Mouse (Mus musculus) neural tube, embryonic 10.5 days (tissue): Measurements from ENCODE around the gene Setd1a.
"Not testable (repeated sequence)": the region's sequence is repeated elsewhere in the genome, so short reads cannot be mapped to it uniquely, and the experiment has no call there.

Experiments used
- DNase-seq: peaks from one replicate; pipeline ENCODE4 v3.0.0-alpha.2; 2017; ENCODE audit warnings: low spot score; ENCODE audit errors: extremely low spot score

The Setd1a gene

DNA sequence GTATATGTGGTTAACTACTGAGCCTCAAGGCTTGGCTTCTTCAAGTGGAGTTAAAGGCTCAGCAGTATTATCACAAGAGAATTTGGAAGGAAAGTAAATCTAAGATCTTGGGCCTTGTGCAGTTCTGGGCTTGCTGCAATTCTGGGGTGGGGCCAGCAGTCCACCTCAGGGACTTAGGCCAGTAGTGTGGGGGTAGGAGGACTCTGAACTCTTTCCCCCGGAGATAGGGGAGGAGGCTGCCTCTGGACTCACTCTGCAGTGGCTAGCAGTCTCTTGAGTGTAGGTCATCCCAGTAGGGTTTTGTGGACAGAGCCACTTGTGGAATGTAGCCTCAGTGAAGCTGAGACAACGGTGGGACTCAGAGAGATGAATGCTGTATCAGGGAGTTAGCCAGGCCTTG, 10.7 kb upstream of the Setd1a start:
- DNase-seq = no peak

DNA sequence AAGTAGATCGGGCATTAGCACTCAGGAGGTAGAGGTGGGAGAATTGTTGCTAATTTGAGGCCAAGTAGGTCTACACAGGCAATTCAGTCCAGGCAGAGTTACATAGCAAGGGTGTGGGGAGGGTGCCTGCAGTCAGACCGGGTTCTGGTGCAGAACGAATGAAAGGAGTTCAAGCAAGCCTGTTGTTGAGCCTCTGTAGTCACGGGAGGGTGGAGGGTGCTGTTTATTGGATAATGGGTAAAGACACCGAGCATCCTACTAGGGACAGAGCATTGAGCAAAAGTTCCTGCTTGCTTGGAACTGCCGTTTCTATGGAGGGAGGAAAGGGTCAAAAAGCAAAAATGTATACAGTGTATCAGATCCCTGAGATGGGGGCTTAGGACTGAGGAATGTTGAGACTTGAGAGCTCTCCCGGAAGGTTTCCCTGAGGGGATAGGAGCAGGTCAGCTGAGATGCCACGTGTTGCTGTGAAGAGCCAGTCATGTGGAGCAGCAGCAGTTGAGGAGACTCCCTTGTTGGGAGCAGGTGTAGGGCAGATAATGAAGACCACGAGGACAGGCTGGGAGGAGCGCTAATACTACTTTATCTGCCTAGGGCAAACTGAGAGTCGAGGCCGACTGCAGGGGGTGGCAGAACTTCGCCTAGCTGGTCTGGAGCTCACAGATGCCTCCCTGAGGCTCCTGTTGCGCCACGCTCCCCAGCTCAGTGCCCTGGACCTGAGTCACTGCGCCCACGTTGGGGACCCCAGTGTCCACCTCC, 9.4 kb upstream of the Setd1a start:
- DNase-seq = no peak

DNA sequence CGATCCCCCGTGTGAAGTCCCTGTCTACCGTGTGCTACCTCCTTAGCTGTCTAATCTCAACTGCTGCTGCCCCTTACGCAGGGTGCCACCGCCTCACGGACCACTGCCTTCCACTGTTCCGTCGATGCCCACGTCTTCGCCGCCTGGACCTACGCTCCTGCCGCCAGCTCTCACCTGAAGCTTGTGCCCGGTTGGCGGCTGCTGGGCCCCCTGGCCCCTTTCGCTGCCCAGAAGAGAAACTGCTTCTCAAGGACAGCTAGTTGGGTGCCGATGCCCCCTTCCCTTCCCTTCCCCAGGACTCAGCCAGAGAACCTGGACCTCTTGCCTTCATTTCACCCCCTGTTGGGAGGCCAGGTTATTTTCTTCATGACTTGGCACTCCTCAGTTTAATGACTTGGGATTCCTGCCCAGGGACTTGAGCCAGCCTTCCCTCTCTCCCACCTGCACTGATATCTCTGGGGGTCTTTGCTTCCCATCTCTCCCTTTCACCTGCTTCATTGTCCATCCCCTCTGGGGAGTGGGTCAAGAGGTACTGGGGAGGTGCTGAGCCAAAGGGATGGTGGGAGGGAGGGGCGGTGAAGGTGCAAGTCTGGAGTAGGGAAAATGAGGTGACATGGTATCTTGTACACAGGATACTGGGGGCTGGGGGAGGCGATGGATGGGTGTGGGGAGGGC, 8.7 kb upstream of the Setd1a start:
- DNase-seq = no peak

DNA sequence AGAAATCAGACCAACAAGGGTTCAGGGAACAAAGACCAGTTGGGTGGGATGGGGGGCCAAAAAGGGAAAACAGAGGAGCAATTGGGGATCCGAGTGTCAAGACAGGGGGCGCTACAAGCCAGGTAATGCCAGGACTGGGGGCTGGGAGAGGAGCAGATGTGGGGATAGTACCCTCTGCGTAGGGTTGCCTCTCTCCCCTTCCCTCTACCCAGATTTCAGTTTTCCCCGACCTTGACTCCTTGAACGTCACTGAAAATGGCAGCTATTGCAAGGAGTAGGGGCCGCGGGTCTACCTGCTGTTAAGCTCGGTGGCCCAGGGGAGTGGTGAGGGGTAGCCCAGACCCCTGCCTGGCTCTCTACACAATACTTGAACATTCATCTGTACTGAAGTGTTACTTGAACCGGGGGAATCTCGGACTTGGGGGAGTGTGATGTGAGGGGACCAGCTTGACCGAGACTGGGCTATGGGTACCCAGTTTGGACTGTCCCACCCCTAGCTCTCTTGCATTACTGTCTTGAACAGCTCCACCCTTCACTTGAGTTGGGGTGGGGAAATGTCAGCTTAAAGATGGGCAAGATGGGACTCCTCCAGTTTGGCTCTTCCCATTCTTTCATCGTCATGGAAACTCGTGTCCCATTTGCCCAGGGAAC, 8.0 kb upstream of the Setd1a start:
- no peak for DNase-seq

DNA sequence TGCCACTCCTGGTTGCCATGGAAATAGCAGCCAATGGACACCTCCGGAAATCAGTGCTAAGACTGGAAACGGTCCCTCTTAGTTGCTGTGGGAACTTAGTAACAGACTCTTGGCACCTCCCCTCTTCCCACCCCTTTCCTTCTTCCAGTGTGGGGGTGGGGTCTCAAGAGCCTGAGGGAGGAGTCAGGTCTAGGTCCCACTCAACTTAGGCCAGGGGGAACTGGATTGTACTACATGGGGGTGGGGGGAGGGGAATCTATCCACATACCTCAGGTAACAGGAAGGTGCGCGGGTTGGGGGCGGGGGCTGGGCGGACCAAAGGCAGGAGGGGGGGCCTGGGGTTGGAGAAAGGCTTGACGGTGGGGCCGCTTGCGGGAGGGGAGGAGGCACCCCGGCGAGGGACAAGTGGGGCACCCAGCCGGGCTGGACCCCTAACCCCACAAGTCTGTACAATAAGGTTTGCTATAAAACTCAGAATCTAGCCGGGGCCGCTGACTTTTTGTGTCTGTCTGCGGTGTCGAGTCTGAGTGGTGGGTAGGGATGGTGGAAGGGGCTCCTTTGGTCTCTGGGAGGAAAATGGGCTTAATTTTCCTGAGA, 7.4 kb upstream of the Setd1a start:
- DNase-seq = peak; percentile 85

DNA sequence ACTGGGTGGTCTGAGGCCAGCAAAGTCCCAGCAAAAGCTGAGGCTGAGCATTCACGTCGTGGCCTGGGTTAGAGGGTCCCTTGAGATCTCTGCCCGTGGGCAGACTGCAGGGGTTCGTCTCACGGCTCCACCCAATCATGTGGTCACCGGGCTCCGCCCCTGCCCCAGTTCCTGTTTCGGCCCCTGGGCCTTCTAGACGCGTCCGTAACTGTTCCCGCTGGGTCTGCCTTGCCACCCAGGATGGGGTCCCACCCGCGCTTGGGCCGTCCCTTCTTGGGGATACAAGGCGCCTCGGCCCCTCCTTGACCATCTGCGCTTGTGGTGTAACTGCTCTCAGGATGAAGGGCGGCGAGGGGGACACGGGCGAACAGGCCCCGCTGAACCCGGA, 6.8 kb upstream of the Setd1a start, which contains the start of gene Orai3:
Orai3 (plus strand) TSS at position 165 of the 388 bp plus-strand sequence.
- DNase-seq = peak; percentile 82

DNA sequence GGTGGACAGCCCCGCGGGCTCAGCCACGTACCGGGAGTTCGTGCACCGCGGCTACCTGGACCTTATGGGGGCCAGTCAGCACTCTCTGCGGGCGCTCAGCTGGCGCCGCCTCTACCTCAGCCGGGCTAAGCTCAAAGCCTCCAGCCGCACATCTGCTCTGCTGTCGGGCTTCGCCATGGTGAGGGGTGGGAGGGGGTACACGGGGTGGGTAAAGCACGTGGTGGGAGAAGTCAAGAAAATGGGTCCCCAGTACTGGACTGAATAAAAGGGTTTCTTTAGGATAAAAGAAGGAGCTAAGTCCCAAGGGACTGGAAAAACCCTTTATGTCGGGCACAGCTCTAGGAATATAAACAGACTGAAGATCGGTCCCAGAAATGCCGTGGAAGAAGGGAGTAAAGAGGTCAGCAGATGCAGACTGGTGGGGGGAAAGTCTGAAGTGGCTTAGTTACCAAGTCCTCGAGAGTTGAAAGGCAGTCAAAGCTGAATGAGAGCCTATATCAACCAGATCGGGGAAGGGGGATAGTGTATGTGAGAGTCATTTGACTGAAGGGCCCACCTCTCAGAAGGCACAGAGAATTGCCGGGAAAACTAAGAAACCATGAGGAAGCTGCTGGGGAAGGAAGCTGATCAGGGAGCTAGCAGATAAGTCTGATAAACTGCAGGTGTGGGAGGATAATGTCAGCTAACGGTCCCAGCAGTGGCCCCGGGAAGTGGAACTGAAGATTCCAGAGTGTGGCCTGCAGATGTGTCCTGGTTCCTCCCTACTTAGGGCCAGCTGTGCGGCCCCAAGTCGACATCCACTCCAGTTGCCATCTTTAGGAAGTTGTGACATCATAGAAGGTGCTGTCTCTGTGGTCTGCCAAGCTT, 6.2 kb upstream of the Setd1a start:
- no peak for DNase-seq

DNA sequence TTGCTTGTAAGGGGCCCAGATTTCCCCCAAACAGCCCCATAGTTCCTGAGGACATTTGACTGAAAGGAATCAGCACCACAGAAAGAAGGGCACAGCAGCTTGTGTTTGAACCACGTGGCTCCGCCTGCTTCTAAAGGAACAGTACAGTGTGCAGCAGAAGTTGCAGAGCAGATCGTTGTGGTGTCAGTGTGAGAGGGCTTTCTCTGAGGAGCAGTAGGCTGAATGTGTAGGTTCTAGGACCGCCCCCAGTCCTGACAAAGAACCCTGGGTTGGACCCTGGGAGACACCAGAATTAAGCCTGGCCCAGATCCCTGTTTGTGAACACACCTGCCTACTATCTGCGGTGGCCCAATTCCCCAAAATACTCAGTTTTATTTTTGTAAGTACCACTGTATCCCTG, 5.2 kb upstream of the Setd1a start:
- DNase-seq = no peak

DNA sequence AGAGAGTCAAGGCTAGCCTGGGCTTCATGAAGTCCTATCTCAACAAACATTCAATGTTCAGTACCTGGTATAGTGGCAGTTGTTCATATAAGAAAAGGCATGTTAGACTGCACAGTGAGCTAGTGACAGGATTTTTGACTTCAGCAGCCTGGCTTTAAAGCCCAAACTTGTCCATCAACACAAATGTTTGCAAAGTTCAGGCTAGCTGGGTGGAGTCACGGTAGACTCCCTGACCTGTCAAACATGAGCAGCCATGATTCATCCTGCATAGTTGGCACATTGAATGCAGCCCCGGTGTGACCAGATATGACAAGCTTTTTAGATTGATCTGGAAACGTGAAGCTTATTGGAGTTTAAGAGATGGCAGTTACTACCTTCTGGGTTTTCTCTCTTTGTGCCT, 4.4 kb upstream of the Setd1a start:
- DNase-seq = no peak

DNA sequence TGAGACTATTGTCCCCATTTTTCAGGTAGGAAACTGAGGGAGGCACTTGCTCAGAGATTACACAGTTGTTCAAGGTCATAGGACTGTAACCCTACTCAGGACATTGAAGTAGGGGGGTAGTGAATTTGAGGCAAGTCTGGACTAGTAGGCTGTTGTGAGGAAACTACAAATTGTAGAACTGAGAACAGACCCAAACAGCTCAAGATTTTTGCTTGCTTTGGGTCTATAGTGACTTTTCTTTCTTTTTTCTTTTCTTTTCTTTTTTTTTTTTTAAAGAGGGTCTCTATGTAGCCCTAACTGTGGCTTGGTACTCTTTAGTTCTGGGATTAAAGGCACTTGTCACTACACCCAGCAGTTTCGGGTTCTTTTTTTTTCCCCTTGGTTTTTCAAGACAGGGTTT, 3.9 kb upstream of the Setd1a start:
- DNase-seq = no peak

DNA sequence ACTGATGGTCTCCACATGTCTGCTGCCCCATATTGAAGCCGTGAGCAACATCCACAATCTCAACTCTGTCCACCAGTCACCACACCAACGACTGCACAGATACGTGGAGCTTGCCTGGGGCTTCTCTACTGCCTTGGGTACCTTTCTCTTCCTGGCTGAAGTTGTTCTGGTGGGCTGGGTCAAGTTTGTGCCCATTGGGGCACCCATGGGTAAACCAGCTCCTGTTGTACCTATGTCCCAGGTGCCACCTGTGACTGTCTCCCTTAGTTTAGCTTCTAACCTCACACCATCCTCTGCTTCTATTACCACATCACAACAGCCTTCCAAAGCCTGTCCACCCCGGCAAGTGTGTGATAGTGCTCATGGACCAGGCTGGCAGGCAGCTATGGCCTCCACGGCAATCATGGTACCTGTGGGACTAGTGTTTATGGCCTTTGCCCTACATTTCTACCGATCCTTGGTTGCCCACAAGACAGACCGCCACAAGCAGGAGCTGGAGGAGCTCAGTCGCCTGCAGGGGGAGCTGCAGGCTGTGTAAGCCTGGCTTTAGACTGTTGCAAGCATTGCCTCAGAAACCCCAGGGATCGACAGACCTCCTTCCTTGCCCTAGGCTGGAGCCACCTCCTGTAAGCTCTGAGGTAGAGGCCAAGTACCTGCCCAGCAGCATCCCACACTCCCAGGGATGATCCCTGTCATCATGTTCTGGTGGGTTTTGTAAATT, 2.6 kb upstream of the Setd1a start:
- DNase-seq = peak; percentile 57

DNA sequence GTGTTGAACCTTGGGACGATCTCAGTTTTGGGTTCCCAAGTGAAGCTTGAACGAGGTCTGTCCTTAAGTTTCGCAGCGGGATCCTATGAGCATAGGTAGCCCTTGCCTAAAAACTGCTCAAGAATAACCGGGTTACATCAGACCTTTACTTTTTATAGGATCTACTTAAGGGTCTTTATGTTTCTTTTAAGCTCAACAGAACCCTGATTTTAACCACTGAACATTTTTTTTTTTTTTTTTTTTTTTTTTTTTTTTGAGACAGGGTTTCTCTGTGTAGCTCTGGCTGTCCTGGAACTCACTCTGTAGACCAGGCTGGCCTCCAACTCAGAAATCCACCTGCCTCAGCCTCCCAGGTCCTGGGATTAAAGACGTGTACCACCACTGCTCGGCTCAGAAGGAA, 633 bp upstream of the Setd1a start:
- DNase-seq = not testable (repeated sequence)

DNA sequence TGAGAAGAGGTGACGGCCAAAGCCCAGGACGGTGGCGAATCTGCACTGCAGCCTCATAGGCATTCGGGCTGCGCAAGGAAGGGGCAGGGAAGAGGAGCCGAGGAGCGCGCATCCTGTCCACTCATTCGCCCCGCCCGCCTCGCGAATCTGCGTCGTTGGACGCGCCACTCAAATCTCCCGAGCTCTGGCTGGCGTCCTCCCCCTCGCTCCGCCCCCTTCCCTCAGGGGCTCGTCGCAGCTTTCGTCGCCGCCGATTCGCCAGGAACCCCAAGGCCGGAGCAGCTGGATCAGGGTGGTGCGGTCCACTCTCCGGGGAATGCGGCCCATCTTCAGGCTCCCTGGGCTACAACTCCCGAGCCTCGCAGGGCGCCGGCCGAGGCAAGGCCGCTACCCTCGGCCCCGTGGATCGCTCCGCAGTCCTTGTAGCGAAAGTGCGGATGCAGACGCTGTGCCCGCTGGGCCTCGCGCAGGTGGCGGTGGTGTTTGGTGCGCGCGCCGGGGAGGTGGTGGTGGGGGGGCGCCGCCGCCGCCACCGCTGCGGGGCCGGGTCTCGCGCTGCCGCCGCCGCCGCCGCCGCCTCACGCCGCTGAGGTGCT, 506 bp downstream of the Setd1a start:
- DNase-seq = peak; percentile 94

DNA sequence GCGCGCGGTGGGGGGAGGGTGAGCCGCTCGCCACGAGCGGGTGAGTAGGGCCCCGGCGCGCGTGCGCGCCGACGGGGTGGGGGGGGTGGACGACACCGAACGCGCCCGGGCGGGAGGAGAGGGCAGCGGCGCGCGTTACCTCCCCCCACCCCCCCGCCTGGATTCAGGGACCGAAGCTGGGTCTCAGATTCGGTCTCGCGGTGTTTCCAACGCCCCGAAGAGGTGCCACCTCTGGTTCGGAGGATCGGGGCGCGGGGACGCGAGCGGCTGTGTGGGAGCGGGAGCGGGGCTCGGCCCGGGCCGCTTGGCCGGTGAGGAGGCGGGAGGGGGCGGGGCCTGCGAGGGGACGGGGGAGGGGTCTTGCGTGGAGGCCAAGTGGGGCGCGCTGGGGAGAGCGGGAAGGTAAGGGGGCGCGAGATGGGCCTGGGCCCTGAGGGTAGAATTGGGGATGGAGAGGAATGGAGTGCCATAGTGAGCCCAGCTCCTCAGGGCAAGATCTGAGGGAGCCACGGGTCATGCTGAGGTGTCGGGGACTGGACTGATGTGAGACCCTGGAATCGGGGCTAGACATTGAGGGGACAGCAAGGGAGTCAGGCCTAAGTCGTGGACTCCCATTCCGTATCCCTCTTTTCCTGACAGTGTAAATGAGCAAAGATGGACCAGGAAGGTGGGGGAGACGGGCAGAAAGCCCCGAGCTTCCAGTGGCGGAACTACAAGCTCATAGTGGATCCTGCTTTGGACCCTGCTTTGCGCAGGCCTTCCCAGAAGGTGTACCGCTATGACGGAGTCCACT, 1.2 kb downstream of the Setd1a start:
- DNase-seq = peak; percentile 80

DNA sequence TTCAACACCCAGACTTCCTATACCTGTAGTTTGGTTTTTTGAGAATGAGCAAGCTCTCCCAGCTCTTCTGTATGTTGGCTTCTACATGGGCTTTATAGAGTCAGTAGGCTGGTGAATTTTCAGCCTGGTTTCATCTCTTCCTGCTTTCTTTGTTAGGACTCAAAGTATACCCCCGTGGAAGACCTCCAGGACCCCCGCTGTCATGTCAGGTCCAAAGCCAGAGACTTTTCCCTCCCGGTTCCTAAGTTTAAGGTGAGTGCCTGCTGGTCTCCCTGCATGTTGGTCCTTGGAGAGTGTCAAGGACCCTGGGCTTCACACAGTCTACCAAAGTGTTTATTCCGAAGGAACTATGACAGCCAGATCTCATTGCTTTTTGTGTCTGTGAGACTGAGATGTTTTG, 1.9 kb downstream of the Setd1a start:
- DNase-seq = no peak

DNA sequence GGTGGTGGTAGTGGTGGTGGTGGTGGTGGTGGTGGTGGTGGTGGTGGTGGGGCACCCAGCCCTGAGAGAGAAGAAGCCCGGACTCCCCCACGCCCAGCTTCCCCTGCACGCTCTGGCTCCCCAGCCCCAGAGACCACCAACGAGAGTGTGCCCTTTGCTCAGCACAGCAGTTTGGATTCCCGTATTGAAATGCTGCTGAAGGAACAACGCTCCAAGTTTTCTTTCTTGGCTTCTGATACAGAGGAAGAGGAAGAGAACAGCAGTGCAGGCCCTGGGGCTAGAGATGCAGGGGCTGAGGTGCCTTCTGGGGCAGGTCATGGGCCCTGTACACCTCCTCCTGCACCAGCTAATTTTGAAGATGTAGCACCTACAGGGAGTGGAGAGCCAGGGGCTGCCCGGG, 8.8 kb downstream of the Setd1a start, which contains the start of gene Gm49388:
Gm49388 (plus strand) TSS at position 301 of the 400 bp plus-strand sequence.
- DNase-seq = no peak

DNA sequence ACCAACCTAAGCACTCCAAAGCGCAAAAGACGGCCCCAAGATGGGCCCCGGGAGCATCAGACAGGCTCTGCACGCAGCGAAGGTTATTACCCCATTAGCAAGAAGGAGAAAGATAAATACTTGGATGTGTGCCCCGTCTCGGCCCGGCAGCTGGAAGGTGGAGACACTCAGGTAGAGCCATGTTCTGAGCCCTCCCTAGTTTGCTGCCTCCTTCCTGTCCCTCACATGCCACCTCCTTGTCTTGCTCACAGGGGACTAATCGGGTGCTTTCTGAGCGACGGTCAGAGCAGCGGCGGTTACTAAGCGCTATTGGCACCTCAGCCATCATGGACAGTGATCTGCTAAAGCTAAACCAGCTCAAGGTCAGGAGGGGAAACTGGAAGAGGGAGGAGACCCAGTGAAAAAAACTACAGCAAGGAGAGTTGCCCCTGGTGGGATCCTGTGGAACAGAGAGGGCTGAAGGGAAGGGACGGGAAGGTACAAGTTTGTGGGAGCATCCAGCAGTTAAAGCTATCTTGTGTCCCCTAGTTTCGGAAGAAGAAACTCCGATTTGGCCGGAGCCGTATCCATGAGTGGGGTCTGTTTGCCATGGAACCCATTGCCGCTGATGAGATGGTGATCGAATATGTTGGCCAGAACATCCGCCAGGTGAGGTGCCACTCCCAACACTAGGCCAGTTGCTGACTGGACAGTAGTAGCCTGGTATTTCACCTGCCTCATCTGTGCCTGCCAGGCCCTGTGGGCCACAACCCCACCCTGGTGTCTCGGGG, 20.8 kb downstream of the Setd1a start:
- DNase-seq = no peak

DNA sequence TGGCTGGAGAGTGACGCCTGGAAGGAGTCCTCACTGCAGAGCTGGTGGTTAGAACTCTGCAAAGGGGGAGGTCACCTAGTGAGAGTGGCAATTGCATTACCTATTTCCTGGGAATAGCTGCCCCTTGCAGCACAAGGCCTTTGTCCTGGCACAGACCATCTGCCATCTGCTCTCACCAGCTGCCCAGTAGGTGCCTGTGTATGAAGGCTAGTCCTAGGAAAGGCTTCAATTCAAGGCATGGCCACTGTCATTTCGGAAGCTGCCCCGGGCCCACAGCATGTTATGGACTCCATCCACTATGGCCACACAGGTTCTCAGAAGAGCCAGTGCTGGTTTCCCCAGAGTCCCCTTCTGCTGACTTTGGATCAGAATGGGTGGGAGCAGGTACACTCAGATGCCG, 22.1 kb downstream of the Setd1a start:
- no peak for DNase-seq
